Mouse (Mus musculus) spleen, adult 2 months (tissue): ENCODE data around the gene Fbxo48. TPM values are rescaled to one million over a fixed set of nuclear protein-coding genes. Genes with fewer than 3 reads are reported as not detected.

ENCODE experiments used
- DNase-seq, 2 experiments: peaks; one replicate each; pipeline versions ENCODE4 v3.0.0 to v3.0.0-alpha.2; 2012 to 2021; ENCODE audit warnings: low spot score in 2 of 2, low read depth in 1 of 2
- H3K27ac ChIP-seq: fragments of 200-500 bp; 2 replicates; pipeline ENCODE4 v1.5.1; 2012; ENCODE audit warnings: low read length, inconsistent platforms; ENCODE audit not compliant: insufficient read depth
- H3K27me3 ChIP-seq: fragments of 200-500 bp; 2 replicates; pipeline ENCODE4 v1.6.1; 2012; ENCODE audit warnings: mild to moderate bottlenecking, moderate library complexity, low read length, inconsistent platforms; ENCODE audit not compliant: control insufficient read depth, insufficient read depth
- H3K36me3 ChIP-seq: fragments of 200-500 bp; 2 replicates; pipeline ENCODE4 v1.6.1; 2012; ENCODE audit warnings: mild to moderate bottlenecking, low read length, inconsistent platforms; ENCODE audit not compliant: control insufficient read depth, insufficient read depth
- H3K4me1 ChIP-seq: fragments of 200-500 bp; 2 replicates; pipeline ENCODE4 v1.6.1; 2011; ENCODE audit warnings: inconsistent platforms; ENCODE audit not compliant: control insufficient read depth, insufficient read depth, insufficient read length
- H3K4me3 ChIP-seq: fragments of 200-500 bp; 2 replicates; pipeline ENCODE4 v1.5.1; 2011; ENCODE audit warnings: mild to moderate bottlenecking, inconsistent platforms; ENCODE audit not compliant: insufficient read depth, insufficient read length; ENCODE audit errors: extremely low read depth
- CTCF ChIP-seq: fragments of 200-500 bp; IDR thresholded peaks from 2 replicates; pipeline ENCODE4 v1.5.1; 2011; ENCODE audit warnings: mild to moderate bottlenecking, inconsistent platforms; ENCODE audit not compliant: insufficient read depth, insufficient read length, insufficient replicate concordance; ENCODE audit errors: extremely low read depth
- POLR2A ChIP-seq: fragments of 200-500 bp; IDR thresholded peaks from 2 replicates; pipeline ENCODE4 v1.6.1; 2011; ENCODE audit warnings: low read depth, low read length, inconsistent platforms
- WGBS: fragments of 180-500 bp; shearing (Covaris S2); methylation state at CpG from one replicate; pipeline ENCODE4 v1.1.7; 2018; 5-methylcytosine and 5-hydroxymethylcytosine counted together
- polyA plus RNA-seq: library from polyadenylated mRNA; depleted of rRNA; stranded (reverse); fragments of >200 nt; gene quantifications from 2 replicates; pipeline ENCODE4 v1.2.3, GENCODE M21; 2012

The Fbxo48 gene
- polyA plus RNA-seq, 1 experiment: 0.94 TPM

- no peak for TF ChIP-seq CTCF
- no peak for TF ChIP-seq POLR2A
- H3K27me3 ChIP-seq: no peaks in the 10 kb centered on the region
- peaks cover 40% of the 10 kb centered on the region for H3K36me3 ChIP-seq
- no peak overlapping the region for H3K4me3 ChIP-seq
- DNase-seq: no peak
- peak overlapping the region; percentile 48 for H3K27ac ChIP-seq
- H3K4me1 ChIP-seq: peaks cover 13% of the 10 kb centered on the region; the same call in 1 of the 2 replicates
- WGBS: 38% methylated on average over 6 of the region's 6 CpGs
These were observed 36.7 kb downstream of the Fbxo48 start for GRCm38 (mm10) chr11:16987745-16988328.

DNA sequence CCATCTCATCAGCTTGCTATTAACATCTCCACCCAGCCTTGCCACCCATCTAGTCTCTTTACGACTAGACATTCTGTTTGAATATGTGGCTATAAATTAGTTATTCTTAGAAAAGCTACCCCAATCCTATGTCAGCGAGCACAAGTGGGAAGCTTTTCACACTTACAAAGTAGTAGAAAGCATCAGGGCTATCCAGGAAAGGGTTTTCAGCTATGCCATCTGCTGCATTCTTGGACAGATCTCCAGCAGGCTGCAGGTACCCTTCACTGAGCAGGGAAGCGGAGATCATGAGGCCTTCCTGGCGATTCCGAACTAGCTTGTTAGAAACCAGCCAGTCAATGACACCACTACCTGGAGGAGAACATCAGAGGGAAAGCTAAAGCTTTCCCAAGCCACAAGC, 38.7 kb downstream of the Fbxo48 start:
- 94% methylated on average over 5 of the region's 5 CpGs for WGBS
- Histone ChIP-seq H3K27ac (no peak overlapping the region), H3K4me1 (peaks cover 11% of the 10 kb centered on the region; the same call in 1 of the 2 replicates), H3K27me3 (no peaks in the 10 kb centered on the region), H3K4me3 (no peak overlapping the region), H3K36me3 (peaks cover 44% of the 10 kb centered on the region)
- TF ChIP-seq POLR2A (no peak), CTCF (no peak)
- DNase-seq: no peak

- H3K27me3 ChIP-seq: no peaks in the 10 kb centered on the region
- no peak for DNase-seq
- WGBS: 79% methylated on average over 6 of the region's 6 CpGs
- H3K27ac ChIP-seq: no peak overlapping the region
- no peak overlapping the region for H3K4me3 ChIP-seq
- H3K4me1 ChIP-seq: no peaks in the 10 kb centered on the region
- TF ChIP-seq POLR2A: no peak
- TF ChIP-seq CTCF: no peak
- H3K36me3 ChIP-seq: peaks cover 36% of the 10 kb centered on the region
These were observed 41.7 kb downstream of the Fbxo48 start for GRCm38 (mm10) chr11:16992880-16993279.

- Histone ChIP-seq H3K4me1 (peaks cover 6% of the 10 kb centered on the region; the same call in 1 of the 2 replicates), H3K27me3 (no peaks in the 10 kb centered on the region), H3K4me3 (no peak overlapping the region), H3K27ac (no peak overlapping the region), H3K36me3 (peaks cover 19% of the 10 kb centered on the region)
- no peak for TF ChIP-seq POLR2A
- TF ChIP-seq CTCF: no peak
- DNase-seq: no peak
These were observed 45.6 kb downstream of the Fbxo48 start for GRCm38 (mm10) chr11:16996818-16997217.

DNA sequence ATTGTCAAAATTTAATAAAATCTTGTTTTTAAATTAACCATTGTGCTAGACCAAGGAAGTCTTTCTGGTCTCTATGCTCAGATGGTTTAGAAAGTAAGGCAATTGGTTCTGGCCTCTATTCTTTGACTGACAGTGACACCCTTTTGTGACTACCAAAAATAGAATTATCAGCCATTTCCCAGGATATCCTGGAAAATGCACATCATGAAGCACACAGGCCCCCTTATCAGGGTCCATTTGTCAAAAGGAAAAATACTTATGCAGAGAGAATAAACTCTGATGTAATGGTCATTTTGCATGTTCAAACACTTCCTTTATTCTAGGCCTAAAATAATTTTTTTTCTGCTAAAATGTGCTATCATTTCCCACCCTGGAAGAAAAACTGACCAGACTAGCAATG, 46.3 kb downstream of the Fbxo48 start:
- TF ChIP-seq POLR2A (no peak), CTCF (no peak)
- no peak for DNase-seq
- H3K27me3 ChIP-seq: no peaks in the 10 kb centered on the region
- H3K36me3 ChIP-seq: peaks cover 15% of the 10 kb centered on the region
- no peak overlapping the region for H3K4me3 ChIP-seq
- no peak overlapping the region for H3K27ac ChIP-seq
- H3K4me1 ChIP-seq: peaks cover 6% of the 10 kb centered on the region; the same call in 1 of the 2 replicates

GRCm38 (mm10) chr11:16999387-16999786, 48.2 kb downstream of the Fbxo48 start:
- TF ChIP-seq POLR2A (no peak), CTCF (no peak)
- Histone ChIP-seq H3K4me1 (peaks cover 6% of the 10 kb centered on the region; the same call in 1 of the 2 replicates), H3K27ac (no peak overlapping the region), H3K4me3 (no peak overlapping the region), H3K36me3 (peaks cover 4% of the 10 kb centered on the region; the same call in 1 of the 2 replicates), H3K27me3 (no peaks in the 10 kb centered on the region)
- WGBS: 81% methylated on average over 4 of the region's 4 CpGs
- DNase-seq: no peak

DNA sequence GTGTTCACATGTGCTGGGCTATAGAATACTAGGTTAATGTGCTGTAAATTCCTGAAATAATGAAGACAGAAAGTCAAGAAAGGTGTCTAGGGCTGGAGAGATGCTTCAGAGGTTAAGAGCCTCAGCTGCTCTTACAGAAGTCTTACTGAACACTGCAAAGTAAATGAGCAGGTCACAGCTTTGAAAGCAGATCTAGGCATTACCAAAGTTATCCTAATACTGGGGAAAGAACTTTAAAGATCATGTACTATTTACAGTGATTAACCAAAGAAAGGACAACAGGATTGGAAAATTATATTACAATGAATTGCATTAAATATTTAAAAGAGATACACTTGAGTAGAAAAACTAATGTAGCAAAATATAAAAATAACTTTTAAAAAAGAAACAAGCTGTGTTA, 48.8 kb downstream of the Fbxo48 start:
- peaks cover 4% of the 10 kb centered on the region; the same call in 1 of the 2 replicates for H3K36me3 ChIP-seq
- H3K27me3 ChIP-seq: no peaks in the 10 kb centered on the region
- DNase-seq: no peak
- H3K27ac ChIP-seq: no peak overlapping the region
- TF ChIP-seq POLR2A (no peak), CTCF (no peak)
- H3K4me1 ChIP-seq: peaks cover 6% of the 10 kb centered on the region; the same call in 1 of the 2 replicates
- H3K4me3 ChIP-seq: no peak overlapping the region
